Mouse (Mus musculus) liver, embryonic 12.5 days (tissue): ENCODE data around the gene Gm39566. TPM values are rescaled to one million over a fixed set of nuclear protein-coding genes. Genes with fewer than 3 reads are reported as not detected.
A peak's percentile ranks its signal among the peaks of the same experiment; 100 is the strongest.

Source experiments
- ATAC-seq: fragments of 200-750 bp; cut with Nextera tagmentation; 2 replicates; pipeline ENCODE4 v1.8.0; 2017; ENCODE audit warnings: moderate number of reproducible peaks, mild to moderate bottlenecking, moderate library complexity
- H3K27ac ChIP-seq: fragments of 300-500 bp; sonication (generic); 2 replicates; pipeline ENCODE4 v1.5.1; 2016; ENCODE audit warnings: mild to moderate bottlenecking
- H3K27me3 ChIP-seq: fragments of 300-500 bp; sonication (generic); replicated peaks from 2 replicates; pipeline ENCODE4 v1.6.1; 2016; ENCODE audit warnings: mild to moderate bottlenecking, moderate library complexity
- H3K36me3 ChIP-seq: fragments of 300-500 bp; sonication (generic); 2 replicates; pipeline ENCODE4 v1.6.1; 2016; ENCODE audit warnings: mild to moderate bottlenecking, moderate library complexity
- H3K4me1 ChIP-seq: fragments of 300-500 bp; sonication (generic); 2 replicates; pipeline ENCODE4 v1.6.1; 2016
- H3K4me2 ChIP-seq: fragments of 300-500 bp; sonication (generic); 2 replicates; pipeline ENCODE4 v1.6.1; 2016; ENCODE audit warnings: mild to moderate bottlenecking, moderate library complexity
- H3K4me3 ChIP-seq: fragments of 300-500 bp; sonication (generic); 2 replicates; pipeline ENCODE4 v1.5.1; 2016; ENCODE audit warnings: mild to moderate bottlenecking, moderate library complexity
- H3K9ac ChIP-seq: fragments of 300-500 bp; sonication (generic); 2 replicates; pipeline ENCODE4 v1.6.1; 2016; ENCODE audit warnings: mild to moderate bottlenecking, moderate library complexity
- H3K9me3 ChIP-seq: fragments of 300-500 bp; sonication (generic); replicated peaks from 2 replicates; pipeline ENCODE4 v1.6.1; 2016; ENCODE audit warnings: mild to moderate bottlenecking, moderate library complexity
- WGBS: fragments of 180-500 bp; shearing (Covaris S2); methylation state at CpG from one replicate; pipeline ENCODE4 v1.1.7; 2016; ENCODE audit not compliant: insufficient replicate concordance; 5-methylcytosine and 5-hydroxymethylcytosine counted together
- polyA plus RNA-seq: library from polyadenylated mRNA; unstranded; fragments of >200 nt; fragmentation: Nextera tagmentation; extraction: Ambion mirVana; gene quantifications from 2 replicates; pipeline ENCODE4 v1.2.1, GENCODE M21; 2016

Gene Gm39566
- polyA plus RNA-seq, 1 experiment from 2014 or later, result not detected

- Histone ChIP-seq H3K27me3 (0 out of 2 replicates have a peak, but pooled peaks cover 20% of the 10 kb centered on the region), H3K27ac (peak overlapping the region; percentile 31; the same call in 1 of the 2 replicates), H3K9me3 (no peaks in the 10 kb centered on the region), H3K9ac (no peak overlapping the region; the same call in 1 of the 2 replicates), H3K4me2 (peak overlapping the region; percentile 97; the same call in 1 of the 2 replicates), H3K4me1 (peaks cover 34% of the 10 kb centered on the region), H3K36me3 (no peaks in the 10 kb centered on the region), H3K4me3 (no peak overlapping the region)
- ATAC-seq, result no peak
- 66% methylated on average over 4 of the region's 4 CpGs for WGBS
These were observed 47.5 kb downstream of the Gm39566 start for GRCm38 (mm10) chr11:69767625-69767909.

GRCm38 (mm10) chr11:69766872-69767624 lies 48.0 kb downstream of the Gm39566 start:
- Histone ChIP-seq H3K36me3 (no peaks in the 10 kb centered on the region), H3K9ac (no peak overlapping the region; the same call in none of the 2 replicates), H3K4me2 (peak overlapping the region; percentile 97), H3K27ac (peak overlapping the region; percentile 77; the same call in 1 of the 2 replicates), H3K4me1 (peaks cover 34% of the 10 kb centered on the region), H3K4me3 (peak overlapping the region; percentile 71), H3K27me3 (0 out of 2 replicates have a peak, but pooled peaks cover 20% of the 10 kb centered on the region), H3K9me3 (no peaks in the 10 kb centered on the region)
- WGBS, result 73% methylated on average over 13 of the region's 13 CpGs
- no peak for ATAC-seq

- Histone ChIP-seq H3K9ac (peak overlapping the region; percentile 82), H3K36me3 (no peaks in the 10 kb centered on the region), H3K4me2 (peak overlapping the region; percentile 97), H3K9me3 (no peaks in the 10 kb centered on the region), H3K27me3 (0 out of 2 replicates have a peak, but pooled peaks cover 20% of the 10 kb centered on the region), H3K27ac (peak overlapping the region; percentile 77), H3K4me1 (peaks cover 34% of the 10 kb centered on the region), H3K4me3 (peak overlapping the region; percentile 71)
- WGBS, result 2% methylated on average over 30 of the region's 37 CpGs
- peak; percentile 75 for ATAC-seq
These were observed 48.9 kb downstream of the Gm39566 start for GRCm38 (mm10) chr11:69766126-69766609.

- Histone ChIP-seq H3K4me3 (peak within 1 kb of the TSS; percentile 71), H3K9me3 (no peaks in the 10 kb centered on the region), H3K4me1 (peaks cover 38% of the 10 kb centered on the region), H3K27me3 (0 out of 2 replicates have a peak, but pooled peaks cover 20% of the 10 kb centered on the region), H3K9ac (peak within 1 kb of the TSS; percentile 82), H3K36me3 (no peaks in the 10 kb centered on the region), H3K4me2 (peak within 1 kb of the TSS; percentile 97), H3K27ac (peak within 1 kb of the TSS; percentile 77)
- 40% methylated on average over 25 of the region's 55 CpGs for WGBS
- ATAC-seq, result peak; percentile 23
These were observed 49.6 kb downstream of the Gm39566 start, which contains the start of gene Zbtb4 for GRCm38 (mm10) chr11:69765221-69766125. Gene Zbtb4 (plus strand): TSS chr11:69765912.

- 64% methylated on average over 7 of the region's 7 CpGs for WGBS
- no peak for ATAC-seq
- Histone ChIP-seq H3K27ac (no peak overlapping the region), H3K4me3 (no peak overlapping the region), H3K36me3 (no peaks in the 10 kb centered on the region), H3K4me2 (no peak overlapping the region), H3K9me3 (no peaks in the 10 kb centered on the region), H3K27me3 (0 out of 2 replicates have a peak, but pooled peaks cover 20% of the 10 kb centered on the region), H3K9ac (no peak overlapping the region), H3K4me1 (peaks cover 44% of the 10 kb centered on the region)
These were observed 51.5 kb downstream of the Gm39566 start for GRCm38 (mm10) chr11:69763551-69763950.

GRCm38 (mm10) chr11:69761868-69762267 lies 53.2 kb downstream of the Gm39566 start, which contains the start of gene Slc35g3:
Gene Slc35g3 (minus strand): TSS chr11:69761968.
- no peak within 1 kb of the TSS for H3K4me2 ChIP-seq
- H3K4me1 ChIP-seq, result peaks cover 41% of the 10 kb centered on the region
- no peak within 1 kb of the TSS for H3K4me3 ChIP-seq
- no peaks in the 10 kb centered on the region for H3K36me3 ChIP-seq
- H3K9ac ChIP-seq, result no peak within 1 kb of the TSS
- ATAC-seq, result no peak
- H3K27ac ChIP-seq, result 0 out of 2 replicates have a peak within 1 kb of the TSS, but pooled peaks have one; percentile 7
- no peaks in the 10 kb centered on the region for H3K9me3 ChIP-seq
- WGBS, result 35% methylated on average over 1 of the region's 1 CpGs
- 0 out of 2 replicates have a peak, but pooled peaks cover 11% of the 10 kb centered on the region for H3K27me3 ChIP-seq

Other genes with a start within 250 kb of the Gm39566 start
- 24.3 and 27.1 TPM in 2 replicates for gene Wrap53, start 235.0 kb downstream of the Gm39566 start, polyA plus RNA-seq
- 110 TPM in 2 replicates for gene Trp53, start 234.9 kb downstream of the Gm39566 start, polyA plus RNA-seq
- 38.3 and 39.8 TPM in 2 replicates for gene Atp1b2, start 209.4 kb downstream of the Gm39566 start, polyA plus RNA-seq
- 33.0 and 34.9 TPM in 2 replicates for gene Shbg, start 197.4 kb downstream of the Gm39566 start, polyA plus RNA-seq
- 11.5 and 12.4 TPM in 2 replicates for gene Sat2, start 193.3 kb downstream of the Gm39566 start, polyA plus RNA-seq
- gene Fxr2, start 182.3 kb downstream of the Gm39566 start, polyA plus RNA-seq, result 22.5 and 23.4 TPM in 2 replicates
- not detected in 2 replicates for gene Sox15, start 160.0 kb downstream of the Gm39566 start, polyA plus RNA-seq
- 38.2 and 39.4 TPM in 2 replicates for gene Mpdu1, start 152.7 kb downstream of the Gm39566 start, polyA plus RNA-seq
- 14.5 and 15.0 TPM in 2 replicates for gene Cd68, start 149.1 kb downstream of the Gm39566 start, polyA plus RNA-seq
- 393 and 408 TPM in 2 replicates for gene Eif4a1, start 142.9 kb downstream of the Gm39566 start, polyA plus RNA-seq
- gene Senp3, start 133.2 kb downstream of the Gm39566 start, polyA plus RNA-seq, result 53.8 and 56.2 TPM in 2 replicates
- 0.14 and 0.23 TPM in 2 replicates for gene Tnfsf13, start 129.5 kb downstream of the Gm39566 start, polyA plus RNA-seq
- gene Tnfsf12, start 119.4 kb downstream of the Gm39566 start, polyA plus RNA-seq, result 3.3 and 3.6 TPM in 2 replicates
- 0.72 and 0.98 TPM in 2 replicates for gene Tnfsfm13, start 119.2 kb downstream of the Gm39566 start, polyA plus RNA-seq
- gene Polr2a, start 56.7 kb downstream of the Gm39566 start, polyA plus RNA-seq, result 17.4 and 20.2 TPM in 2 replicates
- not detected in 2 replicates for gene Slc35g3, start 53.3 kb downstream of the Gm39566 start, polyA plus RNA-seq
- gene Zbtb4, start 49.4 kb downstream of the Gm39566 start, polyA plus RNA-seq, result 0.43 and 0.70 TPM in 2 replicates
- 0.63 and 0.64 TPM in 2 replicates for gene Chrnb1, start 19.4 kb downstream of the Gm39566 start, polyA plus RNA-seq
- gene Fgf11, start 13.4 kb downstream of the Gm39566 start, polyA plus RNA-seq, result 0.45 and 0.48 TPM in 2 replicates
- gene Tmem102, start 9.7 kb downstream of the Gm39566 start, polyA plus RNA-seq, result 0.59 and 0.72 TPM in 2 replicates
- gene Spem2, start 3.2 kb upstream of the Gm39566 start, polyA plus RNA-seq, result not detected in 2 replicates
- not detected in 2 replicates for gene Spem1, start 6.9 kb upstream of the Gm39566 start, polyA plus RNA-seq
- gene Nlgn2, start 22.5 kb upstream of the Gm39566 start, polyA plus RNA-seq, result 1.3 and 1.4 TPM in 2 replicates
- gene Tmem256, start 23.2 kb upstream of the Gm39566 start, polyA plus RNA-seq, result 330 and 338 TPM in 2 replicates
- 37.0 and 37.7 TPM in 2 replicates for gene Plscr3, start 31.1 kb upstream of the Gm39566 start, polyA plus RNA-seq
- gene Tnk1, start 43.4 kb upstream of the Gm39566 start, polyA plus RNA-seq, result 1.2 and 1.4 TPM in 2 replicates
- gene Tmem95, start 62.7 kb upstream of the Gm39566 start, polyA plus RNA-seq, result not detected in 2 replicates
- 1.3 TPM in 2 replicates for gene Kctd11, start 66.1 kb upstream of the Gm39566 start, polyA plus RNA-seq
- gene Acap1, start 80.2 kb upstream of the Gm39566 start, polyA plus RNA-seq, result 7.6 and 8.1 TPM in 2 replicates
- 2.3 TPM in 2 replicates for gene 2810408A11Rik, start 85.7 kb upstream of the Gm39566 start, polyA plus RNA-seq
- 4.5 and 5.7 TPM in 2 replicates for gene Neurl4, start 85.8 kb upstream of the Gm39566 start, polyA plus RNA-seq
- gene Gps2, start 98.6 kb upstream of the Gm39566 start, polyA plus RNA-seq, result 125 TPM in 2 replicates
- 2,199 and 2,266 TPM in 2 replicates for gene Eif5a, start 106.7 kb upstream of the Gm39566 start, polyA plus RNA-seq
- gene Ybx2, start 120.5 kb upstream of the Gm39566 start, polyA plus RNA-seq, result 0.20 and 0.25 TPM in 2 replicates
- 14.9 and 17.0 TPM in 2 replicates for gene Slc2a4, start 132.9 kb upstream of the Gm39566 start, polyA plus RNA-seq
- gene Cldn7, start 149.5 kb upstream of the Gm39566 start, polyA plus RNA-seq, result 2.8 and 3.3 TPM in 2 replicates
- gene Ctdnep1, start 165.9 kb upstream of the Gm39566 start, polyA plus RNA-seq, result 14.0 and 15.2 TPM in 2 replicates
- 88.1 and 91.8 TPM in 2 replicates for gene Elp5, start 167.2 kb upstream of the Gm39566 start, polyA plus RNA-seq
- gene Gabarap, start 175.8 kb upstream of the Gm39566 start, polyA plus RNA-seq, result 260 and 270 TPM in 2 replicates
- 39.5 and 40.9 TPM in 2 replicates for gene Phf23, start 180.5 kb upstream of the Gm39566 start, polyA plus RNA-seq
- 13.4 and 13.7 TPM in 2 replicates for gene Dvl2, start 185.3 kb upstream of the Gm39566 start, polyA plus RNA-seq
- gene Acadvl, start 200.1 kb upstream of the Gm39566 start, polyA plus RNA-seq, result 89.9 and 91.3 TPM in 2 replicates
- gene Dlg4, start 201.6 kb upstream of the Gm39566 start, polyA plus RNA-seq, result 2.3 and 2.7 TPM in 2 replicates
- 0.51 and 0.63 TPM in 2 replicates for gene Asgr1, start 238.8 kb upstream of the Gm39566 start, polyA plus RNA-seq